Mouse (Mus musculus) liver, embryonic 12.5 days (tissue): ENCODE results near the gene Vangl1. TPM values are rescaled to one million over a fixed set of nuclear protein-coding genes. Genes with fewer than 3 reads are reported as not detected.

Experiments
- ATAC-seq: fragments of 200-750 bp; cut with Nextera tagmentation; 2 replicates; pipeline ENCODE4 v1.8.0; 2017; ENCODE audit warnings: moderate number of reproducible peaks, mild to moderate bottlenecking, moderate library complexity
- H3K27ac ChIP-seq: fragments of 300-500 bp; sonication (generic); 2 replicates; pipeline ENCODE4 v1.5.1; 2016; ENCODE audit warnings: mild to moderate bottlenecking
- H3K27me3 ChIP-seq: fragments of 300-500 bp; sonication (generic); replicated peaks from 2 replicates; pipeline ENCODE4 v1.6.1; 2016; ENCODE audit warnings: mild to moderate bottlenecking, moderate library complexity
- H3K36me3 ChIP-seq: fragments of 300-500 bp; sonication (generic); 2 replicates; pipeline ENCODE4 v1.6.1; 2016; ENCODE audit warnings: mild to moderate bottlenecking, moderate library complexity
- H3K4me1 ChIP-seq: fragments of 300-500 bp; sonication (generic); 2 replicates; pipeline ENCODE4 v1.6.1; 2016
- H3K4me2 ChIP-seq: fragments of 300-500 bp; sonication (generic); 2 replicates; pipeline ENCODE4 v1.6.1; 2016; ENCODE audit warnings: mild to moderate bottlenecking, moderate library complexity
- H3K4me3 ChIP-seq: fragments of 300-500 bp; sonication (generic); 2 replicates; pipeline ENCODE4 v1.5.1; 2016; ENCODE audit warnings: mild to moderate bottlenecking, moderate library complexity
- H3K9ac ChIP-seq: fragments of 300-500 bp; sonication (generic); 2 replicates; pipeline ENCODE4 v1.6.1; 2016; ENCODE audit warnings: mild to moderate bottlenecking, moderate library complexity
- H3K9me3 ChIP-seq: fragments of 300-500 bp; sonication (generic); replicated peaks from 2 replicates; pipeline ENCODE4 v1.6.1; 2016; ENCODE audit warnings: mild to moderate bottlenecking, moderate library complexity
- whole genome bisulfite sequencing: fragments of 180-500 bp; shearing (Covaris S2); methylation state at CpG from one replicate; pipeline ENCODE4 v1.1.7; 2016; ENCODE audit not compliant: insufficient replicate concordance; 5-methylcytosine and 5-hydroxymethylcytosine counted together
- polyA plus RNA-seq: library from polyadenylated mRNA; unstranded; fragments of >200 nt; fragmentation: Nextera tagmentation; extraction: Ambion mirVana; gene quantifications from 2 replicates; pipeline ENCODE4 v1.2.1, GENCODE M21; 2016

Vangl1 gene
- polyA plus RNA-seq, 1 experiment from 2014 or later = 76.3 TPM

- no peak for ATAC-seq
- Histone ChIP-seq H3K9ac (no peak overlapping the region), H3K4me2 (no peak overlapping the region), H3K4me3 (no peak overlapping the region), H3K27me3 (no peaks in the 10 kb centered on the region), H3K36me3 (peaks cover 20% of the 10 kb centered on the region), H3K4me1 (peaks cover 15% of the 10 kb centered on the region; the same call in 1 of the 2 replicates), H3K9me3 (no peaks in the 10 kb centered on the region), H3K27ac (no peak overlapping the region; the same call in 1 of the 2 replicates)
- WGBS = 75% methylated on average over 4 of the region's 4 CpGs
Measured at GRCm38 (mm10) chr3:102151850-102152249, 52.6 kb downstream of the Vangl1 start.

DNA sequence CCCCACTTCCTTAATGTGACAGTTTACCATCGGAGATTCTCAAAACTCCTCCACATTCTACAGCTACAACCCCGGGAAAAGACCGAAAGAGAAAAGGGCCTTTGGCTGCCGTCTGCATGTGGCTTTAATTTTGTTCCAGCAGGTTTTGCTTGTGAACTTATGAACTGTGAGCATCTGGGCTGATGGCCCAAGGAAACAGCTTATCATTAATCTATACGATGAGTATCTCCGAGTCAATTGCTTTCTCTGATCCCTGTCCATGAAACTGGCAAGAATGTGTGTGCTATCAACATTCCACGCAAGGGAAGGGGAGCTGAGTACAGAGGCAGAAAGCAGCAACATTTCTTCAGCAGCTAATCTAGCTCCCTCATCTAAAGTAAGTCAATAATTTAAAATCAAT is 54.6 kb downstream of the Vangl1 start:
- peaks cover 32% of the 10 kb centered on the region for H3K4me1 ChIP-seq
- no peak overlapping the region for H3K4me2 ChIP-seq
- H3K27ac ChIP-seq = no peak overlapping the region
- ATAC-seq = no peak
- 0 out of 2 replicates have a peak, but pooled peaks cover 5% of the 10 kb centered on the region for H3K36me3 ChIP-seq
- no peaks in the 10 kb centered on the region for H3K9me3 ChIP-seq
- WGBS = 66% methylated on average over 7 of the region's 7 CpGs
- H3K27me3 ChIP-seq = no peaks in the 10 kb centered on the region
- H3K4me3 ChIP-seq = no peak overlapping the region
- no peak overlapping the region for H3K9ac ChIP-seq

DNA sequence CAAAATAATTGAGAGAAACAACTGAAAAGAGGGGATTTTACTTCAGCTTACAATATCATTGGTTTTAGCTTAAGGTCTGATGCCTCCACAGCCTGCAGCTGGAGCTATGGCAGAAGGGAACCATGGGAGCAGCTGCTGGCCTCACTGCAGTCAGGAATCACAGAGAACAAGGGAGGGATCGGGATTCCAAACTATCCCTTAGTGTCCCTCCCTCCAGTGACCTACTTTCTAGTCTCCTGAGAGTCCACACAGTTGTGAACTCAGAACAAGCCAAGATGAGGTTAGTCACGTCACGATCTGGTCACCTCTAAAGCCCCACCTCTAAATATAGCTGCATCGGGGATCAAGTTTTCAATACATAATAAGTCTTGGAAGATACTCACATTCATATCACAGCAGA is 57.3 kb downstream of the Vangl1 start:
- Histone ChIP-seq H3K36me3 (no peaks in the 10 kb centered on the region), H3K9me3 (no peaks in the 10 kb centered on the region), H3K4me1 (peaks cover 52% of the 10 kb centered on the region), H3K9ac (no peak overlapping the region), H3K27ac (no peak overlapping the region), H3K27me3 (no peaks in the 10 kb centered on the region), H3K4me3 (no peak overlapping the region), H3K4me2 (no peak overlapping the region)
- WGBS = 79% methylated on average over 4 of the region's 4 CpGs
- ATAC-seq = no peak

GRCm38 (mm10) chr3:102146428-102146827 is 58.1 kb downstream of the Vangl1 start:
- Histone ChIP-seq H3K4me3 (no peak overlapping the region), H3K27ac (no peak overlapping the region), H3K4me1 (peaks cover 54% of the 10 kb centered on the region), H3K9me3 (no peaks in the 10 kb centered on the region), H3K36me3 (no peaks in the 10 kb centered on the region), H3K4me2 (no peak overlapping the region), H3K27me3 (no peaks in the 10 kb centered on the region), H3K9ac (no peak overlapping the region)
- no peak for ATAC-seq
- WGBS = 84% methylated on average over 6 of the region's 6 CpGs

DNA sequence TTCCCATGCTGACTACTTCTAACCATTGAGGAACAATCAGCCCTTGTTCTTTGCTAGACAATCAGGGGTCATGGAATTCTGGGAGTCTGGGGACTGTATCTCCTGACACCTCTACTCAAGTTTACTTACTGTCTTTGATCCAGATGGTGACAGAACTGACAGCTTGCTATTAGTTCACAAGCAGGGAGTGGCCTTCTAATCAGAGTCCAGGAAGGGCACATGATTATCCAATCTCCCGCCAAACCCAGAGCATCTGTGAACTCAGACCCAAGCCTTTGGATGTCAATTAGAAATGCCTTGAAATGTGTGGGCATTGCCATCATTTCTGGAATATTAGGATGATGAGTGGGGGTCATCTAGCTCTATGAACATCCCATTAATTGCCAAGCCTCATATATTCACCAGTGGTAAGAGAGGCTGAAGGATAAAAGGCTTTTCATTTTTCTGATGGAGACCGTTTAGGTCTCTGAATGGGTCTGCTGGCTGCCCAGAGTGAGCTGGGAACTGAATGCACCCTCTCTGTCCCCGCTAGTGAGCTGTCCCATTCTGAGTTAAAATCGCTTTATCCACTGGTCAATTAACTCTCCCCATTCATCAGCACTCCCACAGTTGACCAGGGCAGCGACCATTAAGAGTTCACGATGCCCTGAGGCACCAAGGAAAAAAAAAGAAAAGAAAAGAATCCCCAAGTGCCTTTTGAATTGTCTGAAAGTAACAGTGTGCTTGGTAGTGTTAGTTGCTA is 58.7 kb downstream of the Vangl1 start:
- no peak overlapping the region for H3K4me3 ChIP-seq
- no peaks in the 10 kb centered on the region for H3K27me3 ChIP-seq
- peak overlapping the region; percentile 61 for H3K27ac ChIP-seq
- no peaks in the 10 kb centered on the region for H3K9me3 ChIP-seq
- ATAC-seq = peak; percentile 52; the same call in 1 of the 2 replicates
- no peak overlapping the region for H3K9ac ChIP-seq
- peaks cover 54% of the 10 kb centered on the region for H3K4me1 ChIP-seq
- H3K36me3 ChIP-seq = no peaks in the 10 kb centered on the region
- WGBS = 74% methylated on average over 6 of the region's 6 CpGs
- peak overlapping the region; percentile 54 for H3K4me2 ChIP-seq

- Histone ChIP-seq H3K9ac (peak overlapping the region; percentile 25), H3K4me3 (no peak overlapping the region), H3K36me3 (no peaks in the 10 kb centered on the region), H3K27ac (peak overlapping the region; percentile 87), H3K27me3 (peaks cover 7% of the 10 kb centered on the region; the same call in 1 of the 2 replicates), H3K4me1 (peaks cover 54% of the 10 kb centered on the region), H3K4me2 (peak overlapping the region; percentile 54), H3K9me3 (no peaks in the 10 kb centered on the region)
- peak; percentile 93 for ATAC-seq
- WGBS = 35% methylated on average over 4 of the region's 4 CpGs
Measured at GRCm38 (mm10) chr3:102144401-102144800, 60.1 kb downstream of the Vangl1 start.

DNA sequence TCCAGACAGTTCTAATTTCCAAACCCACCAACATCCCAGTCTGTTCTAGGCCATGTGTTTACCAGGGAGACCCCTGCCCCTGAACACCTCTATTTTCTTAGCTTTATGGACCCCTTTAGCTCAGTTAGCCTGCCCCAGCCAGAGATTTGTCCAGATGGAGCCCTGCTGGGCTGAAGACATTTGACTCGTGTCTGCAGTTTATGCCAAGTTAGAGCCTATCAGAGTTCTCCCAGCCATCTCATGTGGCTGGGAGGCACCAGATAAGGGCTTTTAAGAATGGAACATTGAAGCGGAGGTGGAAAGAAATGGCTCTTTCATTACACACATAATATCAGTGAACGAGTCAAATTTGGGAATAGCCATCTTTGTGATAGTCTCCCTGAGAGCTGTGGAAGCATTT is 61.0 kb downstream of the Vangl1 start:
- H3K27ac ChIP-seq = peak overlapping the region; percentile 87
- no peaks in the 10 kb centered on the region for H3K9me3 ChIP-seq
- peak; percentile 80 for ATAC-seq
- H3K9ac ChIP-seq = peak overlapping the region; percentile 24; the same call in 1 of the 2 replicates
- H3K36me3 ChIP-seq = no peaks in the 10 kb centered on the region
- H3K4me2 ChIP-seq = peak overlapping the region; percentile 54
- H3K4me3 ChIP-seq = no peak overlapping the region
- H3K4me1 ChIP-seq = peaks cover 54% of the 10 kb centered on the region
- WGBS = 16% methylated on average over 3 of the region's 3 CpGs
- H3K27me3 ChIP-seq = peaks cover 15% of the 10 kb centered on the region; the same call in 1 of the 2 replicates

GRCm38 (mm10) chr3:102142947-102143346 is 61.5 kb downstream of the Vangl1 start:
- peaks cover 52% of the 10 kb centered on the region for H3K4me1 ChIP-seq
- no peaks in the 10 kb centered on the region for H3K36me3 ChIP-seq
- H3K9ac ChIP-seq = no peak overlapping the region
- no peak for ATAC-seq
- peak overlapping the region; percentile 54 for H3K4me2 ChIP-seq
- H3K27me3 ChIP-seq = peaks cover 20% of the 10 kb centered on the region
- 87% methylated on average over 4 of the region's 4 CpGs for WGBS
- H3K4me3 ChIP-seq = no peak overlapping the region
- H3K27ac ChIP-seq = peak overlapping the region; percentile 87
- H3K9me3 ChIP-seq = no peaks in the 10 kb centered on the region

- WGBS = 75% methylated on average over 6 of the region's 6 CpGs
- H3K9ac ChIP-seq = no peak overlapping the region
- ATAC-seq = no peak
- no peak overlapping the region for H3K27ac ChIP-seq
- H3K27me3 ChIP-seq = peaks cover 26% of the 10 kb centered on the region
- no peaks in the 10 kb centered on the region for H3K9me3 ChIP-seq
- peaks cover 49% of the 10 kb centered on the region for H3K4me1 ChIP-seq
- no peak overlapping the region for H3K4me3 ChIP-seq
- no peaks in the 10 kb centered on the region for H3K36me3 ChIP-seq
- no peak overlapping the region for H3K4me2 ChIP-seq
Measured at GRCm38 (mm10) chr3:102141893-102142292, 62.6 kb downstream of the Vangl1 start.

DNA sequence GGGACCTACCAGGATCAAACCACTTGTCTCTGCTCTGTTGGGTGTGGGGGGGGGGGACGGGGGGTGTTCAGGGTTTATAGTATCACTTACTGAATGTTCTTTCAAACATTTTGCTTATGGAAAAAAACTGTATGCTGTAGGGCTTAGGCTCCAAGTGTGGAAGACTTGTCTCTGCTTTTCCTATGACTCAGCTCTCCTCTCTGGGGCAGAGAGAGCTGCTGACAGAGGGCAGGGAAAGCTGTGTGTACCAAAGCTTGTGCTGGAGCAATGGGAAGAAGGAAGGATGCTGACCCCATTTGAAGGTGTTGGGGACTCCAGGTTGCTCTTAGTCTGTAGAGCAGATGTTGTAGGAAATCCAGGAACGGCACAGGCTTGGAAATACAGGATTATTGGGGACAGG is 63.0 kb downstream of the Vangl1 start:
- Histone ChIP-seq H3K9me3 (no peaks in the 10 kb centered on the region), H3K4me2 (no peak overlapping the region), H3K36me3 (no peaks in the 10 kb centered on the region), H3K27ac (no peak overlapping the region), H3K9ac (no peak overlapping the region), H3K27me3 (peaks cover 26% of the 10 kb centered on the region), H3K4me3 (no peak overlapping the region), H3K4me1 (peaks cover 47% of the 10 kb centered on the region)
- ATAC-seq = no peak
- WGBS = 53% methylated on average over 2 of the region's 2 CpGs

GRCm38 (mm10) chr3:102140606-102141005 is 63.9 kb downstream of the Vangl1 start:
- H3K9ac ChIP-seq = no peak overlapping the region
- no peak overlapping the region for H3K4me3 ChIP-seq
- 82% methylated on average over 6 of the region's 6 CpGs for WGBS
- no peak for ATAC-seq
- no peak overlapping the region for H3K4me2 ChIP-seq
- H3K27me3 ChIP-seq = peaks cover 26% of the 10 kb centered on the region
- H3K9me3 ChIP-seq = no peaks in the 10 kb centered on the region
- H3K36me3 ChIP-seq = no peaks in the 10 kb centered on the region
- H3K4me1 ChIP-seq = peaks cover 43% of the 10 kb centered on the region
- H3K27ac ChIP-seq = no peak overlapping the region

DNA sequence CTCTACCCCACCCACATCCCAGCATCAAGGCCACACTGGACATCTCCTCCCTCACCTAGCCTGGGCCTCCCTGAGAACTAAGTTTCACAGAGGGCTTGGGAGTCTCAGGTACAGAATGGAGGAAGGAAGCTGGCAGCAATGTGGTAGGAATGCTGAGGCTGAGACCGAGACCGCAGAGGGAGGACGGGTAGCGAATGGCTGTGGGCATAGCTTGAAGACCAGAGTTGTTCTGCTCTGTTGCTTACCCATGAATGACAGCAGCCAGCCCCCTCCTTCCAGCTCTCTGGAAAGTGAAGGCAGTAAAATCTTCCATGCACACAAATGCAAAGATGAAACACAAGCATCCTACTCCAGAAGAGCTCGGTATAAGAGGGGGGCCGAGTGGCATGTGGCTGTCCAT is 65.6 kb downstream of the Vangl1 start:
- ATAC-seq = no peak
- 81% methylated on average over 6 of the region's 6 CpGs for WGBS

More for the DNA sequence above, 65.6 kb downstream of the Vangl1 start:
- Histone ChIP-seq H3K9me3 (no peaks in the 10 kb centered on the region), H3K27ac (no peak overlapping the region), H3K27me3 (peaks cover 26% of the 10 kb centered on the region), H3K4me3 (no peak overlapping the region), H3K9ac (no peak overlapping the region), H3K4me1 (peaks cover 29% of the 10 kb centered on the region), H3K4me2 (no peak overlapping the region), H3K36me3 (no peaks in the 10 kb centered on the region)
